Mouse (Mus musculus): Measurements from ENCODE around the gene Gm42791.

The Gm42791 gene

DNA sequence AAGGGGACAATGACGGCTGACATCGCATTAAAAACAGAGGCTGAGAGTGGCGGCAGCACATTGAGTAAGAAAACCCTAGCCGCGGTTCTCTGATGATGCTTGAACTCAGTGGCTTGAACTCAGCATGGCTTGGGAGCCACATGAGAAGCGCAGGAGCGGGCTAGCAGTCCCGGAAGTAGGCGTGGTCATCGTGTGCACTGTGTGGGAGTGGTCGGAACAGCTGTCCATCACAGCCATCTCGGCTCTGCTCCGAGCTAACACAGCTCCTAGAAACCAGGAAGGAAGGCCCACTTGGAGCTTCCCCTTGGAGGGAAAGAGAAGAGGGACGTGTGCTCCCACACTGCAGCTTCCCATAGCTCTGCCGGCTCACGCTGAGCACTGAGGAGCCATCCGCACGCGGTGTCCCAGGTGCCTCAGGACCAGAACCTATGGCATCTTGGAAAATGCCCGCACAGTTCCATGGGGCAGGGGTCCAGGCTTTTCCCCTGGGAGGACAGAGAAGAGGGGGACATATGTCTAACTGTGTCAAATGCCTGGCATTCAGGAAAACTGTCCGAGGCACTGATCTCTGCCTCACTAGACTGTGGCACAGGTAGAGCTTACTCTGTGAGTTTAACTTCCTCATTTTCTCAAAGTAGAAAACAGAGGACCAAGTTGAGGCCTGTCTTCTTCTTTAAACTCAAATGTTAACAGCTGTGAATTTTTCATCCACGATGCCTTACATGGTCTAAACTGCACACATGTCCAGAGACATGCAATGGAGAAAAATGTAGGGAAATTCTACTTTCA, 108.9 kb downstream of the Gm42791 start:
- no peak for DNase-seq (ENCODE audit: low spot score in 2 of 2)

GRCm38 (mm10) chr5:148883671-148884070, 111.3 kb downstream of the Gm42791 start:
- DNase-seq (ENCODE audit: low spot score in 2 of 2) = no peak

GRCm38 (mm10) chr5:148879218-148879617, 115.7 kb downstream of the Gm42791 start:
- no peak for DNase-seq (ENCODE audit: low spot score in 2 of 2)

DNA sequence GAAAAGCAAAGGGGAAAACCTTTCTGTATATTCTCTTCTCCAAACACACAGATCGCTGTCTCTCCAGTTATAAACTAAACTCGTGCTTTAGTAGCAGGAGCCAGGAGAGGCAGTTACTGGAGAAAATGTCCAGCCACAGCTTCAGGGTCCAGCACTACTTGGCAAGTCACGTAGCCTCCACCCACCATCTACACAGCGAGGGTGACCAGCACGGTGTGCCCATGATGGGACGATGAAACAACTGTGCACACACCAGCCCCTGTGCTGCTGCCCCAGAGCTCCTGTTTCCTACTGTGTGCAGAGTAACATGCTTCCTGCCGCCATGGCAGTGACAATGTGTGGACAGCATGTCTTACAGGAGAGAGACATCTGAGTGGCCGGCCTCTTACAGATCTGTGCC, 121.8 kb downstream of the Gm42791 start:
- DNase-seq (ENCODE audit: low spot score in 2 of 2) = no peak

DNA sequence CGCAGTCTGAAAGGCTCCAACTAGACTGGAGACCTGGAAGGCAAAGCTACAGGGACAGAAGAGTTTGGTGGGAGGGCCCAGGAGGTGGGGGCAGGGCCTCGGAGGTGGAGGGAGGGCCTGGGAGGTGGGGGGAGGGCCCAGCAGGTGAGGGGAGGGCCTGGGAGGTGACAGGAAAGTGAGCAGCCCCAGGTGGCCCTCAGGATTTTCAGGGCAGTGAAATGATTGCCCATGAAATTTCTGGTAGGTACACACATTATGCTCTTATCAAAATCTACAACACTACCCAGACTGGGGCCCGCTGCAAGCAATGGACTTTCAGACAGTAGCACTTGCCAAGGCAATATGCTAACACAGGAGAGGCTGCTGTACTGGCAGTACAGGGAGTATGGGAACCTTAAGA, 125.4 kb downstream of the Gm42791 start:
- no peak for DNase-seq (ENCODE audit: low spot score in 2 of 2)

- no peak for DNase-seq (ENCODE audit: low spot score in 2 of 2)
Observed at GRCm38 (mm10) chr5:148867766-148868165, 127.2 kb downstream of the Gm42791 start.

DNA sequence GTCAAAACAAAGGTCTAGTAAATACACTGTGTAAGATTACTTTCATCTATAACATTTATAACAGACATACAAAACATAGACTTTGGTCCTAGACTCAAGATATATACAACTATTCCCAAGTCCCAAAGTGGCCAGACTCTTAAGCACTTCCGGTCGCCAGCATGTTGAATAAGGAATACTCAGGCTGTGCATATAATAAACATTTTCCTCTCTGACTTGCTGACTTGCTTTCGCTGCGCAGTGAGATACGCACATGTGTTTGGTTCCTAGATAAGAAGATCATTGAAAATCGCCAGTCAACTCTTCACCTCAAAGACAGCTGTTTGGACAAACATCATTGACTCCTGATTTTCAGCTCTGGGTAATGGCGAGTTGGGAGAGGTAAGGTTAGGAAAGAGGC, 127.8 kb downstream of the Gm42791 start:
- no peak for DNase-seq (ENCODE audit: low spot score in 2 of 2)

GRCm38 (mm10) chr5:148866571-148866970, 128.4 kb downstream of the Gm42791 start:
- DNase-seq (ENCODE audit: low spot score in 2 of 2) = no peak

GRCm38 (mm10) chr5:148863409-148863808, 131.5 kb downstream of the Gm42791 start:
- DNase-seq (ENCODE audit: low spot score in 2 of 2) = no peak

- no peak for DNase-seq (ENCODE audit: low spot score in 2 of 2)
Observed at GRCm38 (mm10) chr5:148862853-148863252, 132.1 kb downstream of the Gm42791 start.

- DNase-seq (ENCODE audit: low spot score in 2 of 2) = no peak
Observed at GRCm38 (mm10) chr5:148862136-148862535, 132.8 kb downstream of the Gm42791 start.

GRCm38 (mm10) chr5:148857522-148857921, 137.4 kb downstream of the Gm42791 start:
- DNase-seq (ENCODE audit: low spot score in 2 of 2) = no peak

DNA sequence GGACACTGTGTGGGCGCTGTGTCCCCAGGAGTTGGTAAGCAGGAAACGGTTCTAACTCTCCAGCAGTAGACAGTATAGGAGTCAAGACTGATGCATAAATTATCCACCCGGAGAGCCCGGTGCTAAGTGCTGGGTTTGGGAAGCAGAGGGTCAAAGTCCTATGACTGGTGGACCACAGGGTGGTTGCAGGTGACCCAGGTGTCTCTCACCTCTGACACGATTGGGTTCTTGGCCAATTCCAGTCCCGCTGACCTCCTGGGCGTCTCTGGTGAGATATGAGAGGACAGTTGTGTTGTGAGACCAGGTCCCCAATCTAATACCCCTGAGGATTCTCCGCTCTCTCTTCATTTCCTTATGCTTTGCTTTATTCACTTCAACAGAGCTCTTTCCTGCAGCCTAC, 139.9 kb downstream of the Gm42791 start:
- no peak for DNase-seq (ENCODE audit: low spot score in 2 of 2)

DNA sequence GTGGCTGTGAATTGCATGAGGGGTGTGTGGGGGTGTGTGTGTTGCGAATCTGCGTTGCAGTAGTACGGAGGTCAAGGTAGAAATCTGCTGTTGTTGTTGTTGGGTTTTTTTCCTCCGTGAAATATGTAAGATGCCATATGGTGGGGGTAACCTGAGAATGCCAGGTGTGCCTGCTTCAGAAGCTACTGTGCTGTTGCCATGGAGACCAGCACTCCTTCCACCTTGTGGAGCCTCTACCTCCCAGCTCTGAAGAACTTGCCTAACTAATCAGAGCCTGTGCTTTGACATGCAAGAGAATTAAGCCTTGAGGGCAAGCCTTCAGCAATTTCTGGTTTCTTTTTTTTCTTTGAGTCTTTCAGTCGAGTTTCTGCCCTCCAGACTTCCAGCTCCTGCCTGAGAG, 140.8 kb downstream of the Gm42791 start:
- peak in 1 of 2 experiments; percentile 34 for DNase-seq (ENCODE audit: low spot score in 2 of 2)

GRCm38 (mm10) chr5:148849516-148849915, 145.4 kb downstream of the Gm42791 start:
- no peak for DNase-seq (ENCODE audit: low spot score in 2 of 2)

DNA sequence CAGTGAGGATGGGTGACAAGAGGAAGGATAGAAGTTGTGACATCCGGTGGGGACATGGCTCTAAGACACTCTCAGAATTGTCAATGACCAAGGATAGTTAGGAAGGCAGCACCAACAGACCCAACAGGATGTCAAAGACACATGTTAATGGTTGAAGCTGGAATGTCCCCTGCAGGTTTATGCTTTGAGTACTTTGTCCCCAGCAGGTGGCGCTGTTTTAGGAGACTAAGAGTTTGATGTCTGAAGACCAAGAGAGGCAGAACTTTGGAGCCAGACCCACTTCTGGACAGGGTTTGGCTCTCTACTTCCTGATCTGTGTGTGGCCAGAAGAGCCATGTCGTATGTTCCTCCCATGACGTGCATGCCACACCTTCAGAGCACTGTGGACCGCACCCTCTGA, 147.9 kb downstream of the Gm42791 start:
- DNase-seq (ENCODE audit: low spot score in 2 of 2) = no peak
